Mouse (Mus musculus) midbrain, postnatal 0 days (tissue): ENCODE measurements around the gene Scarb2. TPM values are rescaled to one million over a fixed set of nuclear protein-coding genes. Genes with fewer than 3 reads are reported as not detected.

ENCODE experiments used
- ATAC-seq: fragments of 200-750 bp; cut with Nextera tagmentation; 2 replicates; pipeline ENCODE4 v1.8.0; 2017; ENCODE audit warnings: moderate number of reproducible peaks, mild to moderate bottlenecking, moderate TSS enrichment, moderate library complexity; ENCODE audit not compliant: low FRiP score
- DNase-seq: peaks from one replicate; pipeline ENCODE4 v3.0.0-alpha.2; 2015; ENCODE audit warnings: low spot score
- H3K27ac ChIP-seq: fragments of 300-500 bp; sonication (generic); 2 replicates; pipeline ENCODE4 v1.5.1; 2014; ENCODE audit warnings: low read depth, mild to moderate bottlenecking, low read length, mixed read lengths
- H3K27me3 ChIP-seq: fragments of 300-500 bp; sonication (generic); 2 replicates; pipeline ENCODE4 v1.6.1; 2014; ENCODE audit warnings: low read length, control low read depth, mixed read lengths; ENCODE audit not compliant: insufficient read depth
- H3K36me3 ChIP-seq: fragments of 300-500 bp; sonication (generic); 2 replicates; pipeline ENCODE4 v1.6.1; 2014; ENCODE audit warnings: low read length, control low read depth, mixed read lengths; ENCODE audit not compliant: insufficient read depth
- H3K4me1 ChIP-seq: fragments of 300-500 bp; sonication (generic); 2 replicates; pipeline ENCODE4 v1.6.1; 2014; ENCODE audit warnings: mild to moderate bottlenecking, control low read depth, antibody characterized with exemption, low read length, mixed read lengths; ENCODE audit not compliant: insufficient read depth
- H3K4me2 ChIP-seq: fragments of 300-500 bp; sonication (generic); 2 replicates; pipeline ENCODE4 v1.6.1; 2014; ENCODE audit warnings: low read depth, mild to moderate bottlenecking, low read length, mixed read lengths; ENCODE audit not compliant: poor library complexity, severe bottlenecking
- H3K4me3 ChIP-seq: fragments of 300-500 bp; sonication (generic); 2 replicates; pipeline ENCODE4 v1.5.1; 2014; ENCODE audit warnings: low read depth, mild to moderate bottlenecking, low read length, moderate library complexity
- H3K9ac ChIP-seq: fragments of 300-500 bp; sonication (generic); replicated peaks from 2 replicates; pipeline ENCODE4 v1.6.1; 2014; ENCODE audit warnings: mild to moderate bottlenecking, low read length, moderate library complexity, mixed read lengths; ENCODE audit not compliant: poor library complexity, severe bottlenecking
- H3K9me3 ChIP-seq: fragments of 300-500 bp; sonication (generic); 2 replicates; pipeline ENCODE4 v1.6.1; 2016; ENCODE audit warnings: low read length, control low read depth
- CTCF ChIP-seq: IDR thresholded peaks from 2 replicates; pipeline ENCODE4 v1.5.1; 2016; ENCODE audit warnings: antibody characterized with exemption, mild to moderate bottlenecking
- WGBS: fragments of 180-500 bp; shearing (Covaris S2); extraction: QIAGEN DNeasy Blood & Tissue Kit; methylation state at CpG from one replicate; pipeline ENCODE4 v1.1.7; 2014; 5-methylcytosine and 5-hydroxymethylcytosine counted together
- polyA plus RNA-seq: library from polyadenylated mRNA; unstranded; fragments of >200 nt; fragmentation: Nextera tagmentation; extraction: Ambion mirVana; gene quantifications from 2 replicates; pipeline ENCODE4 v1.2.1, GENCODE M21; 2015
- total RNA-seq: library from RNA; depleted of rRNA; stranded (reverse); fragments of >200 nt; gene quantifications from 2 replicates; pipeline ENCODE4 v1.2.3, GENCODE M21; 2014

Scarb2 gene
- total and polyA plus RNA-seq, 2 experiments from 2014 or later: 25.3 to 139 TPM

- Histone ChIP-seq H3K4me1 (no peaks in the 10 kb centered on the region), H3K36me3 (peaks cover 18% of the 10 kb centered on the region), H3K27me3 (no peaks in the 10 kb centered on the region), H3K9ac (no peak overlapping the region), H3K9me3 (no peaks in the 10 kb centered on the region), H3K4me2 (no peak overlapping the region), H3K27ac (no peak overlapping the region), H3K4me3 (no peak overlapping the region)
- no peak for TF ChIP-seq CTCF
- ATAC-seq: no peak
- no peak for DNase-seq
- 85% methylated on average over 7 of the region's 7 CpGs for WGBS
Observed at GRCm38 (mm10) chr5:92484880-92485279, 21.8 kb downstream of the Scarb2 start.

GRCm38 (mm10) chr5:92472863-92473262 lies 33.8 kb downstream of the Scarb2 start:
- no peaks in the 10 kb centered on the region for H3K27me3 ChIP-seq
- H3K9ac ChIP-seq: no peak overlapping the region
- H3K4me1 ChIP-seq: no peaks in the 10 kb centered on the region
- no peaks in the 10 kb centered on the region for H3K9me3 ChIP-seq
- WGBS: 84% methylated on average over 5 of the region's 5 CpGs
- TF ChIP-seq CTCF: no peak
- no peak overlapping the region for H3K27ac ChIP-seq
- DNase-seq: no peak
- H3K36me3 ChIP-seq: peaks cover 4% of the 10 kb centered on the region; the same call in 1 of the 2 replicates
- peak; percentile 23; the same call in 1 of the 2 replicates for ATAC-seq
- H3K4me2 ChIP-seq: no peak overlapping the region
- H3K4me3 ChIP-seq: no peak overlapping the region

GRCm38 (mm10) chr5:92471531-92471930 lies 35.1 kb downstream of the Scarb2 start:
- no peak for DNase-seq
- Histone ChIP-seq H3K9ac (no peak overlapping the region), H3K4me1 (no peaks in the 10 kb centered on the region), H3K27ac (no peak overlapping the region), H3K4me2 (no peak overlapping the region), H3K9me3 (no peaks in the 10 kb centered on the region), H3K4me3 (no peak overlapping the region), H3K27me3 (no peaks in the 10 kb centered on the region), H3K36me3 (peaks cover 4% of the 10 kb centered on the region; the same call in 1 of the 2 replicates)
- no peak for TF ChIP-seq CTCF
- WGBS: 94% methylated on average over 4 of the region's 4 CpGs
- ATAC-seq: no peak

- ATAC-seq (no peak), DNase-seq (no peak)
- no peaks in the 10 kb centered on the region for H3K27me3 ChIP-seq
- no peak for TF ChIP-seq CTCF
- H3K27ac ChIP-seq: no peak overlapping the region
- no peak overlapping the region for H3K4me2 ChIP-seq
- no peak overlapping the region for H3K9ac ChIP-seq
- H3K4me1 ChIP-seq: no peaks in the 10 kb centered on the region
- no peak overlapping the region for H3K4me3 ChIP-seq
- WGBS: 94% methylated on average over 18 of the region's 18 CpGs
- no peaks in the 10 kb centered on the region for H3K36me3 ChIP-seq
- H3K9me3 ChIP-seq: no peaks in the 10 kb centered on the region
Observed at GRCm38 (mm10) chr5:92469201-92470130, 37.2 kb downstream of the Scarb2 start.

- Histone ChIP-seq H3K36me3 (no peaks in the 10 kb centered on the region), H3K27me3 (no peaks in the 10 kb centered on the region), H3K27ac (no peak overlapping the region), H3K4me1 (no peaks in the 10 kb centered on the region), H3K4me3 (no peak overlapping the region), H3K9me3 (no peaks in the 10 kb centered on the region), H3K9ac (no peak overlapping the region), H3K4me2 (no peak overlapping the region)
- DNase-seq: no peak
- 95% methylated on average over 6 of the region's 6 CpGs for WGBS
- no peak for ATAC-seq
- no peak for TF ChIP-seq CTCF
Observed at GRCm38 (mm10) chr5:92468234-92468633, 38.4 kb downstream of the Scarb2 start.

GRCm38 (mm10) chr5:92467102-92467766 lies 39.4 kb downstream of the Scarb2 start:
- no peaks in the 10 kb centered on the region for H3K27me3 ChIP-seq
- DNase-seq (no peak), ATAC-seq (no peak)
- H3K9ac ChIP-seq: no peak overlapping the region
- 79% methylated on average over 8 of the region's 8 CpGs for WGBS
- H3K4me1 ChIP-seq: no peaks in the 10 kb centered on the region
- H3K36me3 ChIP-seq: no peaks in the 10 kb centered on the region
- H3K4me3 ChIP-seq: no peak overlapping the region
- no peaks in the 10 kb centered on the region for H3K9me3 ChIP-seq
- H3K4me2 ChIP-seq: no peak overlapping the region
- H3K27ac ChIP-seq: no peak overlapping the region
- no peak for TF ChIP-seq CTCF
